Mouse (Mus musculus) adrenal gland (tissue): ENCODE data around the gene Palld.

Experiments
- intact Hi-C: fragments of 180-260 bp; cut with DNase I; formaldehyde crosslinking; loops from one replicate; pipeline ENCODE4 v1.15.1; 2025

The Palld gene

DNA sequence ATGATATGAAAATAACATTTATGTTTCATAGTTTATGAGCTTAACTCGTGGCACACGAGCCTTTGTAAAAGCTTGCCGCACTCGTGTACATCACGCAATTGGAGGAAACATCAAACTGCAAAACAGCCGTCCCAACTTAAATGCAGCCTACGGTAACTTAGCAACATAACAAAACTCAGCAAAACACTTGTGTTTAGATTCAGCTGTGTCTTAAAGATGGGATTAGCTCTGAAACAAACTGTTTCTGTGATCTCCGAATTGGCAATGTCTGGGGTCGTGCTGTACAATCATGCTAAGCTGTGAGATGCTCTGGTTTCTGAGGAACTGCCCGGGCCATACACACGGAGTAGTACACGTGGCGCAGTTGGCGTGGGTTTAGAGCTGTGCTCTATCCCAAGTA, 375.5 kb downstream of the Palld start:
- intact Hi-C loops: no loop called here

- intact Hi-C loops: loop anchor here (5.0 kb wide), 1 partner anchor 355 kb away; no protein-coding TSS in a partner anchor
Observed at GRCm38 (mm10) chr8:61522132-61522531, 380.4 kb downstream of the Palld start.

DNA sequence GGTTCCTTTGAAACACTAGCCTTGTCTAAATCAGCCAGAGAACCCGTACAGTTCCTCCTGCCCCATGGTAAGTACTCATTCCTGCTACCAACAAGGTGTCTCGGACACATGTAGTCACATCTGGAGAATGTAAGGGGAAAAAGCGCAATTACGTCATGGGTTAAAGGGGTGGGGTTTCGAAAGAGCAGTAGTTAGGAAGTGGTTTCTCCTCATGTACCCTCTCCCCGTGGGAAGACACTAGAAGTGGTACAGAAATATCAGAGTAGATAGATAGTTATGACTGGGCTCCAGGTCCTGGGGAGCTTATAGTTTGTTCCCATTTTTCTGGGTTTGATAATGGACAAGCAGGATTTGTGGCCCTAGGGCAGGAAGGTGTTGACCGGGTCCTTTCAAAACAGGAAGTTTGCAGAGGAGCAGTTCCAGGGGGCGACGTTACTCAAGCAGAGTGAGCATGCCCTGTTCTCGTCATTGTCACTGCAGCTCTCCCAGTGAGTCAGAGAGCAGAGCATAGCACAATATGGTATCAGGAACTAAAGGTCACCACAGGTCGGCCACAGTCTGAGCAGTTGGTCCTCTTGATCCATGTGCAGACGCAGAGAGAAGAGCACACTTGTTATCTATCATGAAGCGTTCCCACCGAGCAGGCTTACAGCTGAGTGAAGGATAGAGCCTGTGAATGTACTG, 384.8 kb downstream of the Palld start:
- intact Hi-C loops: loop anchor here (10.0 kb wide), 1 partner anchor 883 kb away; the partner anchor contains the start of gene Mfap3l

GRCm38 (mm10) chr8:61516745-61517501, 385.6 kb downstream of the Palld start:
- intact Hi-C loops: loop anchor here (10.0 kb wide), 1 partner anchor 882 kb away; the partner anchor contains the start of gene Mfap3l

- intact Hi-C loops: loop anchor here (10.0 kb wide), 1 partner anchor 881 kb away; the partner anchor contains the start of gene Mfap3l
Observed at GRCm38 (mm10) chr8:61515931-61516744, 386.4 kb downstream of the Palld start.

- intact Hi-C loops: loop anchor here (10.0 kb wide), 1 partner anchor 881 kb away; the partner anchor contains the start of gene Mfap3l
Observed at GRCm38 (mm10) chr8:61515110-61515930, 387.2 kb downstream of the Palld start.

GRCm38 (mm10) chr8:61502277-61502676, 400.2 kb downstream of the Palld start:
- intact Hi-C loops: no loop called here

DNA sequence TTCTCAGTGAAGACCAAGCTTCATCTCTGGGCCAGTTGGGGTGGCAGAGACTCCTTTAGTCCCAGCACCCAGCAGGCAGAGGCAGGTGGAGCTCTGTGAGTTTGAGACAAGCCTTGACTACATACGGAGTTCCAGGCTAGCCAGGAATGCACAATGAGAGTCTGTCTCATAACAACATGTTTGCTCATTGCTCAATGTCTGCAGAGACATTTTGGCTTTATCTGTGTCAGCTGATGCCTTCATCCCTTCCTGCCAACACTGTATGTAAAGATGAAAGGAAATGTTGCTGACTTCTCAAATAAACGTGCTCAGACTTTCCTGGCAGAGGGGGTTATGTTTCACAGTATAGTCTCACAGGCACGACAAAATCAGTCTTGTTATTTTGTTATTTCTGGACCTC, 401.6 kb downstream of the Palld start:
- intact Hi-C loops: no loop called here

DNA sequence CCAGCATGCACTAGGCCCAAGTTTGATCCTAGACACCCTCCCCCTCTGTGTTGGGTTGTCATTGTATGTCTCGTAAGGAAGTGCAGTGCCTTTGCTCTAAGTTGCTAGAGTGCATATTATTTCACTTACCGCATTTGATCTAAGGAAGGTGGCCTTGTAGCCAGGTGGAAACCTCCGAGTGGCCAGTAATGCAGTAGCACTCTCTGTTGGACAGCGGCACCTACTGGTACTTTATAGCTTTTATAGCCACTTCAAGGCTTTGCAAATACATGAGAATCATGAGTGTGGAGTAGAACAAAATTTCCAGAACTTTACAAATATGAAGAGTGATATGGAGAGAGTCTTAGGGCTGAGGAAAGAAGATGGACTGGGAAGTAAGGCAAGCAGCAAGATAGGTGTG, 403.5 kb downstream of the Palld start:
- intact Hi-C loops: no loop called here

DNA sequence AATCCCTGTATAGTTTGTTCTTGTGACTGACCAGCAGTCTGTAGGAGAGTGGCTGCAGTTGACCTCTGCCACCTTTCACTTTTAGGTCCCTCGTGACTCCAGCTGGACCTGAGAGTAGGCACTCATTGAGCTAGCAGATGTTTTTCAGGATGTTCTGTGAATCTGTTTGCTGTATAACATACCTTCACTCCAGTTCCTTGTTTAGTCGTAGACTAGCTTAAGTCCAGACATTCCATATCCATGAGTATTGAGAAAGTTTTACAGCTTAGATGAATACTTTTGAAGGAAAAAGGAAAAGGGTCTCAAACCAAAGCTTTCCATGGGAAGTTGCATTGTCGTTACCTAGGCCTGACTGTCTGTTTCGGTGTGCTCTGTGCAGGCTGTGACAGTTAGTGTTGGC, 405.4 kb downstream of the Palld start:
- intact Hi-C loops: no loop called here

GRCm38 (mm10) chr8:61488631-61489030, 413.9 kb downstream of the Palld start:
- intact Hi-C loops: loop anchor here (5.0 to 10.0 kb wide), 3 partner anchors 266 to 496 kb away; partner anchors contain the start of genes Nek1 and Sh3rf1

- intact Hi-C loops: loop anchor here (5.0 to 10.0 kb wide), 3 partner anchors 265 to 495 kb away; partner anchors contain the start of genes Nek1 and Sh3rf1
Observed at GRCm38 (mm10) chr8:61487597-61488156, 414.8 kb downstream of the Palld start, which contains the start of gene Cbr4. Cbr4 (plus strand) TSS chr8:61487734.

DNA sequence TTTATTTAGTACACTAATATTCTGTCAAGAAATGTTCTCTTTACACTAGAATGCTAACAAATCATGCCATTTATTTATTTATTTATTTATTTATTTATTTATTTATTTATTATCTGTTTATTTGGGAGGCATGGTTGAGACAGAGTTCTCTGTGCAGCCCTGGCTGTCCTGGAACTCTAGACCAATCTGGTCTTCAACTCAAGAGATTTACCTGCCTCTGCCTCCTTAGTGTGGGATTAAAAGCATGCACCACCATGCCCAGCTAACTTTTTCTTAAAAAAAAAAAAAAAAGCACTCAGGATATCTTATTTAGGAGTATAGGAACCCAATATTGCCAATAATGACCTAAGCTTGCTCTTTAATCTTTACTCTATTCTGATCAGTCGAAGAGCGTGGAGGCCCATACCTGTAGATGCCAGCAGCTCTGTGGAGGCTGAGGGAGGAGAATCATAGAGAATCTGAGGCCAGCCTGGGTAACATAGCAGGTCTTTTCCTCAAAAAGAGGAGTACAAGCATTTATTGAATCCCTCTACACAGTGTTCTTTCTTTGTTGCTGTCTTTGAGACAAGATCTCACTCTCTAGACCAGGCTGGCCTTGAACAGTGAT, 415.5 kb downstream of the Palld start:
- intact Hi-C loops: loop anchor here (5.0 to 10.0 kb wide), 3 partner anchors 265 to 495 kb away; partner anchors contain the start of genes Nek1 and Sh3rf1

- intact Hi-C loops: loop anchor here (10.0 kb wide), 1 partner anchor 406 kb away; no protein-coding TSS in a partner anchor
Observed at GRCm38 (mm10) chr8:61480260-61480967, 422.1 kb downstream of the Palld start.

DNA sequence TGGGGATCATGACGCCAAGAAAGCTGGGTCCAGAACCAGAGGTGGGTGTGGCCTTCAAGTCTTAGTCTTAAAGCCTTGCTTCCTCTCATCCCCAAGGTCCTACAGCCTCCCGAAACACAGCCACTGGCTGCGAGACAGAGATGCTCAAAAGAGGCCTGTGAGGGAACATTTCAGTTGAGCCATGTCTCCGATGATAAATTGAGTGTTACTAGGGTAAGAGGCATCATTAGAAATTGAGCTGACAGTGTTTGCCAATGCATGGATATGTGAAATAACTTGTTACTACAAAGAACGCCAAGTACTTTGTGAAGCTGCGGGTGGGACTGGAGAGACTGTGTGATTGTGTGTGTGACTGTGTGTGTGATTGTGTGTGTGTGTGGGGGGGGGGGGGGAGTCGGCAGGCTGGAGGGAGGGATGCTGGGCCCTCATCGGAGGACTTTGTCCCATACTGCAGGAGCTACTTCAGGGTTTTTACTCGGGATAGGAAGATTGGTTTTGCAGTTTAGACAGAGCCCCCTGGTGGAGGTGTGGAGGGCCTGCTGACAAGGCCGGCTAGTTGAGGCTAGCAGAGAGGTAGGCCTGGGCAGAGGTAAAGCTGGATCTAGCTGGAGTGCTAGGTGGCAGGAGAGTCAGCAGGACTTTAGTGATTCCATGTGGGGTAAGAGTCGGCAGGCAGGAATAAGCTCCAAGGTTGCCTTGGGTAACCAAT, 422.8 kb downstream of the Palld start:
- intact Hi-C loops: loop anchor here (10.0 kb wide), 1 partner anchor 405 kb away; no protein-coding TSS in a partner anchor

- intact Hi-C loops: no loop called here
Observed at GRCm38 (mm10) chr8:61478793-61479192, 423.7 kb downstream of the Palld start.

GRCm38 (mm10) chr8:61478150-61478549, 424.3 kb downstream of the Palld start:
- intact Hi-C loops: no loop called here

GRCm38 (mm10) chr8:61476160-61476559, 426.3 kb downstream of the Palld start:
- intact Hi-C loops: no loop called here
